Mouse (Mus musculus): ENCODE measurements around the gene Orc3.

The Orc3 gene

DNA sequence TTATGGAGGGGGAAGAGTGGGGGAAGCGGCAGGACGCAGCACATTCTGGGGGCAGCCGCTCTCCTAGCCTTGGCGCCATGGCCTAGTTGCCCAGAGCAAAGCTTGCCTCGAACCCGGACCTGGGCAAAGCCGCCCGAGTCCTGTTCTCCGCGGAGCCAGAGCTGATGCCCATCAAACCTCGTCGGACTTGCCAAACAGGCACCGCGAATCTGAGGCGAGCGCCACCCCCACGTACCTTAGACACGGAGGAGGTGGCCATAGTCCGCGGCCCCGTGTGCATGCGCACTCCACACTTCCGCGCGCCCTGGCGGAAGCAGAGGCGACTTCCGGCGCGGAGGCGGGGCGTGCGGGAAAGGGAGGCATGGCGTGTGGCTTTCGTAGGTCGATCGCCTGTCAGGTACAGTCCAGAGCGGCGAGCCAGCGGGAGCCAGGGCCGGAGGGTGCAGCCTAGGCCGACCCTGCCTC is at the start of gene Orc3, which contains the start of gene Rars2:
Gene Orc3, minus strand, starts transcription at position 315 of the 465 bp plus-strand sequence.
Gene Rars2, plus strand, starts transcription at position 328 of the 465 bp plus-strand sequence.
- peak; percentile 95 for DNase-seq

DNA sequence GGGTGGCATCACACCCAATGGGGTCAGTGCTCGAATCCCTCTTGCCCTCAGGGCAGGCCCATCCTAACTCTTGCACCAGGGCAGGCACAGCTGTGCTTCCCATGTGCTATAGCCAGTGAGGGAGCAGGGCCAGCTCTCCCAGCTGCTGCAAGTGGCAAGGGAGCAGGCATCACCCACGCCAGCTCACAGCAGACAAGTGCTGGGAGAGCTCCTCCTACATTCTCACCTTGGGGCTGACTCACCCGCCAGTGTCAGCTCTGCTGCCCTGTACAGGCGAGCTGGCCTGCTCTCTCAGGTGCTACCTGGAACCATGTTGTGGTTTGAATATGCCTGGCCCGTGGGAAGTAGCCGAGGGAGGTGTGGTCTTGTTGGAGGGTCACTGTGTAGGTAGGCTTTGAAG is 47.2 kb upstream of the Orc3 start:
- DNase-seq, result no peak

DNA sequence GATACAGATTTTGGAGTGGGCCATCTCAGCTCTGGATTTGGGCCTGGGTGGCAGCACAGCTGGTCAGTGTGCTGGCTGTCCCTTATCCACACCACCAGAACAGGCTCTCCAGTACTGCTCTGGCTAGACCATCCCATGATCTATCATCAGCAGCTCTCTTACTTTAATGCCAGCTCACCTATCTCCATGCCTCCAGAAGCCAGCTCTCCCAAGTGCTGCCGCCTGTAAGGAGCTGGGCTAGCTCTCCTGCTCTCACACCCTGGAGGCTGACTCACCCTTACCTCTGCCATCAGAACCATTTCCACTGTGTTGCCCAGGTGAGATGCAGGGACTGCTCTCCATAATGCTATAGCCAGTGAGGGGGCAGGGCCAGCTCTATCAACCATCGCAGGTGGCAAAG is 46.8 kb upstream of the Orc3 start:
- no peak for DNase-seq

- DNase-seq, result no peak
These were observed 44.3 kb upstream of the Orc3 start for GRCm38 (mm10) chr4:34659012-34659411.

DNA sequence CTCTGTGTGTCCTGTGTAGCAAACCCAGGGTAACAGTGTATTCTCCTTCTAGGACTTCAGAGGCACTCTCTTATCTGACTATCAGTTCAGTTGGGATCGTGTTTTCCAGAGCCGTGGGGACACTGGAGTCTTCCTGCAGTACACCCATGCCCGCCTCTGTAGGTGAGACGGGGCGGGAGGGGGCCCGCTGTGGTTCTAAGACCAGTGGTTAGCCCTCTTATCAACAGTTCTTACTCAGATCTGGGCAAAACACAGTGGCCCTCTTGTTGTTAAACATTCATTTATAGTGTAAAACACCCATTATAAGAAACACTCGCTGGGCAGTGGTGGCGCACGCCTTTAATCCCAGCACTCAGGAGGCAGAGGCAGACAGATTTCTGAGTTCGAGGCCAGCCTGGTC is 41.4 kb upstream of the Orc3 start:
- no peak for DNase-seq

- DNase-seq, result no peak
These were observed 38.4 kb upstream of the Orc3 start for GRCm38 (mm10) chr4:34653179-34653578.

GRCm38 (mm10) chr4:34644779-34645178 is 30.0 kb upstream of the Orc3 start:
- no peak for DNase-seq

DNA sequence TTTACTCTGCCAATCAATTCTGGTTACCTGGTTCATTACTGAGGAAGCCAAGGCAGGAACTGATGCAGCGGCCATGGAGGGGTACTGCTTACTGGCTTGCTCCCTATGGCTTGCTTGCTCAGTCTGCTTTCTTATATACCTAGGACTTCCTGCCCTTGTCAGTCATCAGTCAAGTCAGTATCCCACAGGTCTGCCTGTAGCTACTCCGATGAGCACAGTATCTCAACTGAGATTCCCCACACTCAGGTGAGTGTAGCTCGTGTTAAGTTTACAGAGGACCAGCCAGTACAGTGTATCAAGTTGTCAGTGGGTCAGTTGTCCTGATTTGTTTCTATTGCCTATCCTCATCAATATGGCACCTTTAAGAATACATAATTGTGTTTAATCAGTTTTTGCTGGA is 26.0 kb upstream of the Orc3 start:
- DNase-seq, result no peak

DNA sequence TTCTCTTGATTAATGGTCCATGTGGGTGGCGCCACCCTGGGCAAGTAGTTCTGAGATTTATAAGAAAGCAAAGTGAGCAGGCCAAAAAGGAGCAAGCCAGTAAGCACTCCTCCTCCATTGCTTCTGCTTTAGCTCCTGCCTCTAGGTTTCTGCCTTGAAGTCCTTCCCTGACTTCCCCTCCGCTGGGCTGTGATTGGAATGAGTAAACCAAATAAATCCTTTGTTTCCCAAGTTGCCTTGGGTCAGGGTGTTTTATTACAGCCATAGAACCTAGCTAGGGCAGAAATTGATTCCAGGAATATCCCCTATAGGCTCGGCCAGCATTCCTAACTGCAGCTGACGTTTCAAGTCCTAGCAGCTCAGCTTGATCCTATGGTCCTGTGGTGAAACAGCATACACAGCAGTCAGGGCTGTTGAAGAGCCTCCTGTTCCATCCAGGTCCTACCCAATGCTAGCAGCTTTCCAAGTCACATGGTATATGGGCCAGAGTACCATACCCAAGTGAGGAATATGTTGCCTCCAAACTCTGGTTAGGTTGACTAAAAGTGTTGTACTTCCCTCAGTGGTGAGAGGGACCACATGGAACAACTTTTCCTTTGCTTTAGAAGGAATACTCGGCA is 25.1 kb upstream of the Orc3 start:
- DNase-seq, result no peak

GRCm38 (mm10) chr4:34637851-34638250 is 23.1 kb upstream of the Orc3 start:
- no peak for DNase-seq

DNA sequence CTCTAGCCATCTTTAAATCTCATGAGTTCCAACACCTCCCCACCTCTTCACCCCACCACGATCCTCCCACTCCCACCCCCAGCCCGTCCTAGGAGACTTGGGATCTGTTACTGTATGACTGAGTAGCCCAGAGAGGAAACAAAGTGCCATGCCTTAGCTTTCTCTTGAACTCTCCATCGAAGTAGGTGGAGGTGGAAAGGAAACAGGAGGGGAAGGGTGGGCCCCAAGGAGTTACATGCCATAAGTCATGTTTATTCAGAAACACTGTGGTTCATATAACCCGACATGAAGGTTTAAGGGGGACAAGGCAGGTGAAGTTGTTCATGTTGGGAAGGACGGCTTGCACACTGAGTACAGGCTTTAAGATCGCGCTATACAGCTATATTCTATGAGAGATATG is 22.6 kb upstream of the Orc3 start:
- DNase-seq, result no peak

DNA sequence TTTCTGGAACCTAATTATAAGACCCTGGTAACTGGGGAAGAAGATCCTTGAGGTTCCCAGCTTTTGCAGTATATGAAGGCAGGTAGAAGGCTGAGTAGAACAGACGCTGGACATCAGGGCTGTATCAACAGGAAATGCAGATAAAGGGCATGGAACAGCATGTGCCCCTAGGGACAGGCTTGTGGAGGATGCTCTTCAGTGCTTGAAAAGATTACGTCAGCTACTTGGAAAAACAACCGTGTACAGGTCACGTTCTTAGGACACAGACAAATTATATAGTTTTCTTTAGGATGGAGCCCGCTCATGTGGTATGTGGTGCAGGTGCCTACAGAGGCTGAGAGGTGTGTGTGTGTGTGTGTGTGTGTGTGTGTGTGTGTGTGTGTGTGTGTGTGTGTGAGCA is 21.3 kb upstream of the Orc3 start:
- no peak for DNase-seq

- DNase-seq, result peak; percentile 30
These were observed 19.4 kb upstream of the Orc3 start for GRCm38 (mm10) chr4:34634129-34634528.

DNA sequence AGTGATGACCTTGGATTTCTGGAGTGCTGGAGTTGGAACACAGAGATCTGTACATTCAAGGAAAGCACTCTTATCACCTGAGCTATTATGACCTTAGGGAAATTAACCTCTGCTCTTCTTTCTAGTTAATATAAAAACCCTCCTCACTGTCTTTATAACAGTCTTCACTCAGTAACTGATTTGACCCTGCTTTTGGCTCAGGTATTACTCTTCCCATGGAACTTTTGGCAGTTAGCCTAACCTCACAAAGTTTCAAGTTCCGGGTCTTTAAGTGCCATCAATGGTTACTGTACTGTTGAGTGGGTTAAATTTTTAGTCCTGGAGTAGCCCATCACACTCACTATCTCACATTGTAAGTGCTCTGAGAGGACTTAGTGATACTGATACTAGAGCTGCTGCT is 15.2 kb upstream of the Orc3 start:
- peak; percentile 17 for DNase-seq

DNA sequence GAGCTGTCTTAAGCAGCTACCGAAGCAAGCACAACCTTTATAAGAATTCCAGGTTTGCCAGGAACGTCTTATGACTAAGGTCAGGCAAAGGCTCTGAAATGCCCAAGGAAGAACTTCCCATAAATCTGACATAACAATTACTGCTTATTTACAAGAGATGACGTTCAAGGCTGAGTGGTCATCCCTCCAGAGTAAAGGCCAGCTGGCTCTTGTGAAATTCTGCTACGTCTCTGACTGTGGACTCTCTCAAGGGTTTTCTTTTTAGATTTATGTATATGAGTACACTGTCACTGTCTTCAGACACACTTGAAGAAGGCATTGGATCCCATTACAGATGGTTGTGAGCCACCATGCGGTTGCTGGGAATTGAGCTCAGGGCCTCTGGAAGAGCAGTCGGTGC is 11.7 kb upstream of the Orc3 start:
- no peak for DNase-seq

DNA sequence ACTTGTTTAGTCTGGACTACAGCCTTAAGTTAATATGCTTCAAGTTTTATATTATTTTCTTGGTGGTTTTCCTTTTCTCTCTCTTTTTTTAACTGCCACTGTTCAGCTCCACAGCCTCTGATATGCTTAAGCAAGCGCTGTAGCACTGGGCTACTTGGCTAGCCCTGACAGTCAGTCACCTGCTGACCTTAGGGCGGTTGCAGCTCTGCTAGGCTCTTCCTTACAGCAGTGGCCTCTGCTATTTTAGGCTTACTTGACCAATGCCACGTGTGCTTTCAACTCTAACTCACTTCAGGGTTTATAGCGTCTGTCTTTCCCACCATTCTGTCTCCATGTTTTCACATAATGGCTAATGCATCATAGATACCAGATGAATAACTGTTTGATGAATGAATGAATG is 10.8 kb upstream of the Orc3 start:
- no peak for DNase-seq

GRCm38 (mm10) chr4:34616146-34616545 is 1.4 kb upstream of the Orc3 start:
- DNase-seq, result peak; percentile 11

DNA sequence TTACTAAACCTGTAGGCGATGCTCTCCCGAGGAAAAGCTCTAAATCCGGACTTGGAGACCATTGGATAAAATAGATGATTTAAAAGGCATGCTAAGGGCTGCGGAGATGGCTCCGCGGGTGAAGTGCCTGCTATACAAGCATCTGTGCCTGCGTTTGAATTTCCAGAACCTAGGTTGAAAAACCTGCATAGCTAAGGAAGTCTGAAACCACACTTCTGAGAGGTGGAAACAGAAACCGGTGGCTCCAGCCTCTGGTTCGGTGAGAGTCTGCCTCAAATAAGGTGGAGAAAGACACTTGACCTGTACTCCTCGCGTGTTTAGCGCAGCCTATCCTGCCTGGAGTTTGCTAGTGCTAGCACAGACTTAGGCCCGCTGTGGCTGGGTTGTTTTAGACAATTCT is 559 bp upstream of the Orc3 start:
- peak; percentile 15 for DNase-seq

DNA sequence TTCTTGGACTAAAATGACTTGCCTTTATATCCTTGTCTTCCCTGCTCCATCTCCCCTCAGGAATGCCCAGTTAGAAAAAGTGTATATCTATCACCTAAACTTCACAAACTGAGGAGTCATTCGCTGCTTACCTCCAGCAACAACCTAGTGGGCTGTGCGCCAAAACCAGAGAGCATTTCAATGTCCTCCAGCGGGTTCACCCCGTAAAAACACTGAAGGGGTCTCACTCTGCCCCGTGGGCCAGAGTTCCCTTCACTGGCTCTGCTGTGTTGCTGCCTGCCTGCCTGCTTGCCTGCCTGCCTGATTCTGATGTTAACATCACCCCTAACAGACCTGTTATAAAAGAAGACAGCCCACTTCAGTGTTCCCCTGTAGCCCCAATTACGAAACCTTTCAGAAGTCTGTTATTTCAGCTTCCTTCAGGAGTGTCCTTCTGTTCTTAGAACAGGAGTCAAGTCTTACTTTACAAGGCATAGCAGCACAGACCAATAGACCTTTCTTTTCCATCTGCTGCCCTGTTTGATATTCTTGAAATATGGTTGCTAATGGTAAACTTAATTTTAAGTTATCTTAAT is 1.1 kb downstream of the Orc3 start:
- DNase-seq, result peak; percentile 62

- no peak for DNase-seq
These were observed 8.1 kb downstream of the Orc3 start for GRCm38 (mm10) chr4:34606658-34607057.

GRCm38 (mm10) chr4:34603123-34603522 is 11.6 kb downstream of the Orc3 start:
- no peak for DNase-seq

GRCm38 (mm10) chr4:34584871-34585607 is 29.7 kb downstream of the Orc3 start:
- no peak for DNase-seq

GRCm38 (mm10) chr4:34583427-34583826 is 31.3 kb downstream of the Orc3 start:
- DNase-seq, result no peak

DNA sequence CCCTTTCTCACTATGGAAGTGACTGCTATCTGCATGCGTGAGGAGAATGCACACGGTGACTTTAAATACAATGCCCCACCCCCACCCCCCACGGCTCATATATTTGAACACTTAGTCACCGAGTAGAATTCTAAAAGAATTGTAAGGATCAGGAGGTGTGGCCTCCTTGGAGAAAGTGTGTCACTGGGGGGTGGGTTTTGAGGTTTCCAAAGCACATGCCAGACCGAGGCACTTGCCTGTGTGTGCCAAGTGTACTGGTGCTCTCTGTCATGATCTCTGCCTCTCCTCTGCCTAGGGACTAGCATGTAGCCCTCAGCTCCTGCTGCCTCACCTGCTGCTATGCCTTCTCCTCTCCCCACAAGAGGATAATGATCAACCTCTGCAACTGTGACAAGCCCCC is 32.3 kb downstream of the Orc3 start:
- DNase-seq, result no peak
